Mouse (Mus musculus) G1E (cell line): ENCODE data around the gene Adcy10.

ENCODE experiments used
- CTCF ChIP-seq: IDR thresholded peaks from 2 replicates; pipeline ENCODE4 v1.5.1; 2012; ENCODE audit warnings: low read depth, low read length, inconsistent platforms, mixed read lengths
- GATA2 ChIP-seq: IDR thresholded peaks from 2 replicates; pipeline ENCODE4 v1.6.1; 2012; ENCODE audit warnings: low read depth, low read length, inconsistent platforms, borderline replicate concordance

DNA sequence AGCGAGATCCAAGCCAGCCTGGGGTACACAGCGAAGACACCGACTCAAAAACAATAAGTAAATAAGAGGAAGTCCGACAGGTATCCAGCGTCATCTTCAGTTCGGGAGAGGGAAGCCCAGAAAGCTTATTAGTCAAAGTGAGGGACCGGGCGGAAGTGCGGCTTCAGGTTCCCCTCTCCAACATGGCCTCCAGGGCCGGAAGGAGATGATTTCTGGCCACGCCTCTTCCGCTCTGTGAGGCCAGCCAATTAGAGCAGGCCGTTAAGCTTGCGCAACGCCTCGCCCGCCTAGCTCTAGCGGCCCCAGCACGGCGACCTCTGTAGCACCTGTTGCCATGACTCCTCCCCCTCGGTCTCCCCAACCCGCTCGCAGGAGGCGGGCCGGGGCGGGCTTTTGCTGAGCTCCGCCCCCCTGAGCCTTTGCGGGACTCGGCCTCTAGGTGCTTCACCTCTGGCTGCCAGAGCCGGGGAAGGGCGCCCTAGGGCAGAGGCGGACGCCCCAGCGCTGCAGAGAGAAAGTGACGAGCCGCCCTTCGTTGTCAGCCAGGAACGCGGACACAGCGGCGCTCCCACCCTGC lies 24.1 kb upstream of the Adcy10 start:
- TF ChIP-seq CTCF (no peak), GATA2 (no peak)
